Mouse (Mus musculus) CD4-positive, CD25-positive, alpha-beta regulatory T cell, adult 4 months (primary cell): ENCODE data around the gene Sdccag8. TPM values are rescaled to one million over a fixed set of nuclear protein-coding genes. Genes with fewer than 3 reads are reported as not detected.

Experiments used
- ATAC-seq: one replicate; pipeline ENCODE4 v1.8.0; 2017
- polyA plus RNA-seq, 2 experiments: library from polyadenylated mRNA; unstranded; fragments of 100-300 nt; shearing (Covaris generic); gene quantifications; one replicate each; pipeline ENCODE4 v1.2.1; 2017

The Sdccag8 gene
- polyA plus RNA-seq, 2 experiments from 2014 or later, result 25.3 to 25.5 TPM

DNA sequence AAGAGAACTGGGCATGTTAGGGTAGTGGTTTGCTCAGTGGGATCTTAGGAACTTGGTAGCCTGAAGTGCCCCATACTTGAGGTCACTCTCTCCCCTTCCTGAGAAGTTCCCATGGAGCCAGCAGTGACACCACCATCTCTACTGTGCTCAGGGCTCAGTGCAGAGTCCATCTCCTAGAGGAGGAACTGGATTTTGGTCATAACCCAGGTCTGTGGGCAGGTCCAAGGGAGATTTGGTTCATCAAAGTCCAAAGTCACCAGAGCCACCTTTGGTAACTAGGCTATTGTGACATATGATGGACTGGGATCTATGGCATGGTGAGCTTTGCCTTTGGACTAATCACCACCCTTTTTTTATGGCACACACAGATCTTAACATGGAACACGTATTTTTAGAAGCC, 198.9 kb downstream of the Sdccag8 start:
- ATAC-seq, result no peak

DNA sequence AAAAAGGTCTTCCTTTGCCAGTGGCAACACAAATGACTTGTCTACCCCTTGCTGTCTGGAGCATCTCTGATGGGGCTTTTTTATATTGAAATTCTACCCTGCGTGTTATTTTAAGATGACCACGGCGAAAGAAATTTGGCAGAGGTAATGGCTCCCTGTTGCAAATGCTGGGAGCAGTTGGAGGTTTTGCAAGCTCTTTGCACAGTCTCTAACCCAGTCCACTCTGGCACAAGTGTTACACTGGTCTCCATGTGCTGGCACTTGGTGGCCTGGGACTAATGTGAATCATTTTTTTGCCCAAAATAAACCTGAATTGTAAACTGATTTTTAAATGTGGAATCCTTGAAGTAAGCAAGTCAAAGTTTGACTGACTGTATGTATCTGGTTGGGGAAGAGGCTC, 199.3 kb downstream of the Sdccag8 start:
- ATAC-seq, result no peak

DNA sequence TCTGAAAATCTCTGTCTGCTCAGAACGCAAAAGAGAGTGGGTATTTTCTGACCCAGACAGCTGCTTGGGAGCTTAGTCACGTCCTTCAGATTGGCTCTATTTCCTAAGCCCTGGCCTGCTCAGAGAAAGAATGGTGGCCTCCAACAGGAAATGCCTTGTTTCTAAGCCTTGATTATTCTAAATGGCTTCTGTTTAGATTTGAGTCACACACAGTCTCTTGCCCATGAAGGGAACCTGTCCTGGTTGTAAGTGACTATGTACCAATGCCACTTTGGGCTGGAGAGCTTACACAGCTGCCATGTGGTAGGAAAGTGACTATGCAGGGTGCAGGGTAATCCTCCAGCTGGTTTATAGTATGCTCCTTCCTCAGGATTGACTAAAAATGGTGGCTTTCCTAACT, 199.9 kb downstream of the Sdccag8 start:
- no peak for ATAC-seq

DNA sequence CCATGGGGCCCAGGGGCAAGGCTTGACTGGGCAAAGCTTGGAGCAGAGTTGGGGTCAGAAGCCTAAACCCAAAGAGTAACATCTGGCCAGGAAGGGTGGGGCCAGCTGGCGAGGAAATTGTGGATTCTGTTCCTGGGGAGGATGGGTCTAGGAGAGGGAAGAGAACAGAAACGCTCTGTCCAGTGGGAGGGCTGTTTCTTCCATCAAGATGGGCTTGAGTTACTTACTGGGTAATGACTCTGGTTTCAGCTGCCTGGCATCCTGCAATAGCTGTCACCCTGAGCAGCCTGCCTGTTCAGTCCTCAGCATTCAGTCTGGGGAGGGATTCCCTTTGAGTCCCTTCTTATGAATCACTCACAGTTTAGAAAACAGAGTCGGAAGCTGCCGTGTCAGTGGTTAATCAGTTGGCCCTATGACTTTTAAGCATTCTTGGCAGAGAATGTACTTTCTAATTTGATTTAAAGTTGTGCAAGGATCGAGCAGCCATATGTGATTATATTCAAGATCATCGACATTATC, 200.5 kb downstream of the Sdccag8 start:
- no peak for ATAC-seq

DNA sequence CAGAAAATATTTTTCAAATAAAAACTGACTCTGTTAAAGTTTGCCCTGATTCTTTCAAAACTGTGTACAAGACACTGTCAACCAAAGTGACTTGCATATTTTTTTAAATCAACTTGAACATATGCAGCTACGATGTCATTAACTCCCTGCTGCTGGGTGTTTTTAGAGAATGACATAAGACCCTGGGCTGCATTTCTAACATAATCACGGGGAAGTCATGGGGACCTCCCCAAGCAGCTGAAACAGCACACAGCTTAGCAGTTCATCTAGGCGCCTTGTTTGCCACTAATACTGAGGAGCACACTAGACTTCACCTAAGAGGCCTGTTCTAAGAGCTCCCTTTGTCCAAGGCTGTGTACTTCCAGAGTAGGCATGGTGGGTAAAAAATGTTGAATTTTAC, 201.5 kb downstream of the Sdccag8 start:
- no peak for ATAC-seq

DNA sequence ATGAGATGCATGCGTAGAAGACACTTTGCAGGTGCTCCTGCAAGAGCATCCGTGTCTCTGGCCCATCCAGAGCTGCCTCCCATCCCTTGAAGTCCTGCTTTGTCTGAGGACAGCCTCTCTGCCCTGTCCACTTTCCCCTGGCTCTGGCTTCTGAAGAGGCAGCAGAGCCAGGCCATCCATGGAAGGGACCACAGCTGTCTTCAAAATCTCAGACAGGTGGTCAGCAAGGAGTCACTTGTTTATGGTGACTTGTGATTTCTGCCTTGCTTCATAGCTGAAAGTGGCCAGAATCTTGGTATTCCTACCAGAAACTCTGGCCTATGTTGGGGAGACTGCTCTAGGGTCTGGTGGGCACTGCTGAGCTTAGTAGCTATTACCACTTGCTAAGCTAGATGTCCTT, 202.3 kb downstream of the Sdccag8 start:
- ATAC-seq, result no peak

DNA sequence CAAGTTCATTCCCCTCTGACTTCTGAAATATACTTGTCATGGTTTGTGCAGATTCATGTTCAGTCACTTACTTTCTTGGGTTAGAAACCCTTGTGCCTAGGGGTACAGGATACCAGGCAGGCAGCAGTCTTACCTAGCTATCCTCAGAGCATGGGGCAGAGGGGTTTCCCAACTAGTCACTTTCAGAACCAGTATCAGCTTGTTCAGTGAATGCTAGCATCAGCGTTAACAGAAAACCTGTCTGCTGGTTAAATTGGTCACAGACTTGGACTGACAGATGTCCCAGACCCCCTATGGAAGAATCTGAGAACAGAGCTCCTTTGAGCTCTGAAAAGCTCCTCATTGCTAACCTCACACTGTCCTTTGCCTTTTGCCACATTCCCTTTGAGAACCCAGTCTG, 204.3 kb downstream of the Sdccag8 start:
- no peak for ATAC-seq

DNA sequence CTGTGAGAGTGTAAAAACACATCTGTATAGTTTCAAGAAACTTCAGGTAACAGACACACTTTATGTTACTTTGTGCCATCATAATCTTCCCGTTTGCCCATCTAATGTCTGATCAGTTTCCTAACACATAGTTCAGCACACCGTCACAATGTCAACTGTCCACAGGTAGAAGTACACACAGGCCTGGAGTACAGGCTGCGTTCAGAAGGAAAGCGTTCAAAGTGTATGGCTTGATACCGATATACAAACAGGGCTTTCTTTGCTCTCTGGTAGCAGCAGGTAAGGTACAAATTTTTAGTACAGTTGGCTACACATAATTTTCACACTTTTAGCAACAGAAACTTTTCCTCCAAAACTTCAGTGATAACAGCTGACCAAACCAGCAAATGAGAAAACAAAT, 205.2 kb downstream of the Sdccag8 start:
- ATAC-seq, result no peak

DNA sequence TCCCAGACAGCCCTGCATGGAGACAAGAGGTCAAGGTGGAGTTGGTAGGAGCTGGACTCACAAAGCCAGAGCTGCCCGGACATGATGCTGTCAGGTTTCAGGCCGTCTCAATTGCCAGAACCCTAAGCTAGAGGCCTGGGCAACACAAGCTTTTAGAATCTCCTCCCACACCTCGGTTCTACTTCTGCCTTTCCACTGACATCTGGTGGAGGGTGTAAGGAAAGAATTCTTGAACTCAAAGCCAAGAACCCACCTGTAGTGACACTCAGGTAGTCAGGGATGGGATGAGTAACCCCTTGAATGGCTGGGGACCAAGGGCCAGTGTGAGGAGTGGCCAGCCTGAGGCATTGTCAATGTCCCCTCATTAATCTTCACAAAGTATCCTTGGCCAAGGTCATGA, 208.3 kb downstream of the Sdccag8 start:
- ATAC-seq, result no peak

DNA sequence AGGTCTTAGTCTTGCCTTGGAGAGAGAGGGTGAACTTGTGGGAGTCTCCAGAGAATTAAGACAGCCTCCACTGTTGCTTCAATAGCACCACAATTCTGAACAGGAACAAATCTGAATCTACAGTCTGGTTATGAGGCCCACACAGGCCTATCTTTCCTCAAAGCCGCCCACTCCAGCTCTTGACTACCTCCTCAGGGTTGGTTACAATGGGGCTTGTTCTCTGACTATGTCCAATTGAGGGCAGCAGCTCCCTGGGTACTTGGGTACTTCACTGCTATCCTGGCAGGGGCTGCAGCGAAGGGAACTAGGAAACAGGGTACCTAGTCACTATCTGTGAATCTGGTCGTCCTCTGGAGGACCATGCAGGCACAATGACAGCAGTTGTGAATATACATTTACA, 213.2 kb downstream of the Sdccag8 start:
- ATAC-seq, result no peak

DNA sequence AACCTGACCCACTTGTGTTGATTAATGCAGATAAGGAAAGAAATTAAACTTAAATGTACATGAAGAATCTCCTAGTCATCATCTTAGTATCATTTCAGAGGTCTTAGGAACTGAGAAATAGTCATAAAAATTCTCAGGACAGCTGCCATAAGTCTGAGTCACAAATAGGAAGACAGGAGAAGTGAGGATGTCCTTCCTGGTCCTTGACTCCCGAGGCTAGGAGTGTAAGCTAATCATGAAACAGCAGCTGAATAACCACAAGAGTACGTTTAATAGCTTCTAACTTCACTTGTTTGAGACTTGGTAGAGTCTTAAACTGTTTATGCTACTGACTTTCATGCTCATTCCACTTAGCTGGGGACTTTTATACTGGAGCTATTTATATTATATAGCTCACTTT, 214.6 kb downstream of the Sdccag8 start:
- no peak for ATAC-seq

DNA sequence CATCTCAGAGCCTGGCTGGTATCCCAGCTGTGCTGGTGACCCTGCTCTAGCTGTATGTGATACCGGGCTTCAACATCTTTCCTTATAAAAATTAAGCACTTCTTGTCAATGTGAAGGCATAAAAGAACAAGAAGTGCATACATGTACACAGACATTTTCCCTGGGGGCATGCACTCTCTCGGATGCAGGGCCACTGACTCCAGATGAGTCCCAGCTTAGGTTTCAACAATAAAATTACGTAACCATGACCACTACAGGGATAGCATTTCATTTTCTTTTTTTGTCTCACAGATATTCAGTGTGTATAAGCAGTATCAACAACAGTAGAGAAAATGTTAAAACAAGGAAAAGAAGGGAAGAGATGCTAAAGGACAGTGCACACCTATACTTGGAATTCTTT, 216.2 kb downstream of the Sdccag8 start:
- no peak for ATAC-seq

DNA sequence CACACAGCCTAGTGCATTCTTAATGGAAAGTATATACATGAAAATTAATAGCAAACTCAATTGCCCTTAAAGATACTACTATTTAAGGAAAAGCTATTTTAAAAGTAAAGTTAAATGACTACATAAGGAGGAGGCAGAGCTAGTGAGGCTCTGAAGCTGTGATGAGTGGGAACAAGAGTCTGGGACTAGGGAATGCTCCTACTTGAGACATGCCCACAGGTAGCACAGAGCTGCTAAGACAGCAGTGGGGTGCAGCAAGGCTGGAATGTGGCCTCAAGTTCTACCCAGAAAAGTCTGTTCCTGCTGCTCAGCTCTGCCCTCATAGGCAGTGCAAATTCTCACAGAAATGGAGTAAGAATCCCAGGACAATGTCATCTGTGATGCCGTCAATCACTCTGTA, 216.7 kb downstream of the Sdccag8 start:
- no peak for ATAC-seq

DNA sequence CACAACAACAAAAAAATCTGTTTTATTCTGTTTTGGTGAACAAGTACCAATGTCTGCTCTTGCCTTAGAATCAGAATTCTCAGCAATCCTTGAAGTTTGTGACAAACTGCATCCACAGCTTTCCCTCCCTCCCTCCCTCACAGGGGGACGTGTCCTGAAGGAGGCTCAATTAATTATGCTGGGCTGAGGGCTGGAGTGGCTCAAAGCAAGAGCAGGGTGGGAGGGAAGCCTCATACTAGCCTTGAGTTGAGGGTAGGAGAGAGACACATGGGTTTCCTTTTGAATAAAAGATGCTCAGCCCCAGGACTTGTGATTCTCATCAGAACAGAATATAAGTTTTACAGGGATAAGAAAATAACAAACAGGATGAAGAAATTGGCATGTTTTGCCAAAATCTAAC, 217.8 kb downstream of the Sdccag8 start:
- no peak for ATAC-seq

DNA sequence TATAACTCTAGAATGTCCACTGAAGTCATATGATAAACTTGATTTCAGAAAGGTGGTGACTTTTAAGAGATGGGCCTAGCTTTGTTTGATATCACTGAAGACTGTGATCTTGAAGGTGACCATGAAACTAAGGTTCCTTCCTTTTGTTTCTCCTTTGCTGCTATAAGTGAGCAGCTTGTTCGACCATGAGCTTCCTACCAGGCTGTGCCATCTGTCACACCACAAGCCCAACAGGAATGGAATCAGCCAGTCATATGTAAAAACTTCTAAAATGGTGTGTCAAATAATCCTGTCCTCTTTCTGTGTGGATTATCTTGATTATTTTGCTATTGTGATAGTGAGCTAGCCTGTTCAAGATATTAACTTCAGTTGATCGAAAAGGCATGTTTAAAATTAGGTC, 221.0 kb downstream of the Sdccag8 start:
- no peak for ATAC-seq

DNA sequence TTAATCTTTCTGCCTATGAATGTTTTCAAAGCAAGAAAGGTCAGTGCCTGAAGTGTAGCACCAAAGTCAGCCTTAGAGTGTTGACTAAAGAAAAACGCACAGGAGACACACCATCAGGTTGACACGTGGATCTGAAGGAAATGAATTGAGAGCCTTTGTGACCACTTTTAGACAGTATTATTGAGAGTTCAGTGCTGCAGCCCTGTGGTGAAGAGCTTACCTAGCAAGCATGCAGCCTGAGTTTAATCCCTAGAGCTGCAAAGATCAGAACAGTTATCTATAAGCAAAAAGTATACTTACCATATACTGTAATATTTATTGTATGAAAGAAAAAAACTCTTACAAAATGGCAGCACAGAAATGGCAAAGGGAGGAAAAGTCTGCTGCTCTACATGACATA, 223.9 kb downstream of the Sdccag8 start:
- no peak for ATAC-seq

DNA sequence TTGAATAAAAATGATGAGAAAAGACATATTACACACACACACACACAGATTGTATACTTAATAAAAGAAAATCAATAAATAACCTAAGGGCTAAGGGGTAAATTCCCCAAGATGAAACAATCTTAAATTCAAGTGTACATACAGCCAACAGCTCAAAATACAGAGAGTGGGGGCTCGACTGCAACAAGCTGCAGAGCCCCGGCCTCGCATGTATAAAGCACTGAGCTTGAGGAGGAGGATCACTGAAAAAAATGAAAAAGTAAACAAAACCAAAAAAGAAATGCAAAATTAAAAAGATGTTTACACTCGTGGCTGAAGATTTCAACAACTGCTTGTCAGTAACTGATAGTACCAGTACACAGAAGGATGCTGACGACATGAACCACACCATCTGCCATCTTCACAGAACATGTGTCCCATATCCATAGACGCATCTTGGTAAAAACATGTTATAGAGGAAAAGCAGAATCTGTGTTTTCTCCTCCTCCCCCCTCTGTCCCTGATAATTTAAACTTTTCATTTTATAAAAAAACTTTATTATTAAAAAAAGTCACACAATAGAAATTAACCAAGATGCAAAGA, 224.7 kb downstream of the Sdccag8 start:
- ATAC-seq, result no peak

DNA sequence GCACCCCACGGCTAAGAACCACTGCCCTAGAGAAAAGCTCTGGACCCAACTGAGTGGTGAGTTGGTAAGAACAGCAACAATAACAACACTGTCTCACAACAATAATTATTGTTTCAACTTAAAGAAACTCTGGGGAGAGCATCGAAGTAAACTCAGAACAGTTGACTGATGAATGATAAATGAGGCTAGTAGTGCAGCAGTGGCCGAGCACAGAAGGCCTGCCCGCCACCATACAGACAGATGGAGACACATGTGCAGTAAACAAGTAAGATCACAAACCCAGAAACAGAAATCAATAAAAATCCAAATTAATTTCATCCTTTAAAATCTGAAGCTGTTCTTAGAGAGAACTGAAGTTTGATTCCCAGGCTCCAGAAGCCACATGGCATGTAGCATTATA, 225.6 kb downstream of the Sdccag8 start:
- ATAC-seq, result no peak

DNA sequence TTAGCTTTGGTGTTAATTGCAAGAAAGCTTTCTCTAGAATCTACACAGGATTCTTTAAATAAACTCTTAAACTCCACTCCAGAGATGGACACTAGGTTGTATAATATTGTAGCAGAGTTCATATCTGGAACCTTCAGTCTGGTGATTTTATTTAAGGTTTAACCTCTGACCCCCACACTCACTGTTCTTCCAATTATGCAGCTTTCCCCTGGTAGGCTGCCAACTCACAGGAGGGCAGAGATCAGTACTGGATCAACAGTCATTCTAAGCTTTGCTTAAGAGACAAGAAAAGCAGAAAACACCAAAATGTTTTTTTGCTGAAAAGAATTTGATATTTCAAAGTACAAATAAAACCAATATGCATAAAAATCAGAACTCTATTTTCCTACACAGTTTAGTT, 231.4 kb downstream of the Sdccag8 start:
- no peak for ATAC-seq

DNA sequence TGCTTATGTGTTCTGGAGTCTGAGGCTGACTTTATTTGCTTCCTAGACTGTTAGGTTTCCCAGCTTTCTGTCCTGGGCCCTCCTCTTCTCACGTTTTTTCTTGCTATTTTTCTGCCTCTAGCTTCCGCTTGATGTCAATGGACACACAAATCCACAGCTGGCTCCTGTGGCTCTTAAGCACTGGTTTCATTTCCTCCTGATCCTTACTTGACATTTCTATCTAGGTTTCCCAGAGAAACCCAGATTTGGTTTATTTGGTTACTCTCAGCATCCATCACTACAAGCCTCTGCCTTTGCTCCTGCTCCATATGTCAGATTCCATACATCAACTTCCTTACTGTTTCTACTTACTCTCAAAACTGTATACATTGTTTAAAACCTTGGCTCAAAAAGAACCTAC, 232.5 kb downstream of the Sdccag8 start:
- ATAC-seq, result no peak

DNA sequence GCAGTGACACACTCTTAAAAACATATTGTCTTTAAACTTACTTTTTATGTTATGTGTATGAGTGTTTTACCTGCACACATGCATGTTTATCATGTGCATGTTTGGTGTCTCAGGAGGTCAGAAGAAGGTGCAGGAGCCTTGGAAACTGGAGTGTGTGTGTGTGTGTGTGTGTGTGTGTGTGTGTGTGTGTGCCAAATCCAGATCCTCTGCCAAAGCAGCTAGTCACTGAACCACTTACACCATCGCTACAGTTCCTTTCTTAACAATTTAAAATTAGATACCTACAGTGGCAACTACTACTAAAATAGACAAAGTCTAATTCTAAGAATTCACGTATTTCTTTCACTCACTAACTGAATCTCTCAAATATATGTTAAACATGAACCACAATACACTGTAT, 234.3 kb downstream of the Sdccag8 start:
- ATAC-seq, result no peak

DNA sequence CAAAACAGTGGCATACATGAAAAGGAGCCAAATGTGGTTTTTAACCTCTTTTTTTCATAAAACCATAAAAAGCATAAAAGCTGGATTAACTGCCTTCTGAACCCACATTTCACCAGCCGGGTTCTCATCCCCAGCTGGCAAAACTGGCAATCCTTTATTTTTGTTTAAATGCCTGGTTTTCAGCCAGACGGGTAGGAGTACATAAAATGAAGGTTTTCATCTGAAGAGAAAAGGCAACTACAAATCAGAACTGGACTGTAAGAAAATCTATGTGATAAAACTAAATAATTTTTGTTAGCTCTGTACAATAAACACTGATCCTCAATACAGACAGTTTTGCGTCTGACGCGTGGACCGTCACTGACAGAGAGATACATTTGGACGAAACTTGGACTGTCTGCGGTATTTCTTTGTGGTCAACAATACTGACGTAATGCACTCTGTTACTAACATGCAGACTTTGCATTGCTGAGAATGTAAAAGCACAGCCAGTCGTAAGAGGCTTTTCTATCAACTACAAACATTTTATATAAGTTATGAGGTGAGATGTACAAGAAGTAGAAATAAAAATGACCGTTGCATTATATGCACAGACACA, 237.0 kb downstream of the Sdccag8 start:
- no peak for ATAC-seq

DNA sequence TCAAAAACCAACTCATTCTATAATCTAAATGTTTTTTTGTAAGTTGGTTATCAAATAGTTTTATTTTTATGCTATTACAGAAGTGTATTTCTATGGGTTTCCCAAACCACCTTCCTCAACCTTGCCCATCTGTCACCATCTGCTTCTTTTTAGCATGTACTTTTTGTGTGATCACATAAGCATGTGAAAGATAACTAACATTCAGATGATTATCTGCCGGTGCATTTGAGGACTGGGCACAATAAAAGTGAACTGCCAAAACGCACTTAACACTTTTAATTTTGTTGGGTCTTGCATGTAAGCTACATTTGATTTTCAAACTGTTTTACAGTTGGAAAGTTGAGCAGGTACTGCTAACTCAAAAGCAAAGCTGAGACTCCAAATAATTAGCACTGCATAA, 240.4 kb downstream of the Sdccag8 start:
- ATAC-seq, result no peak

DNA sequence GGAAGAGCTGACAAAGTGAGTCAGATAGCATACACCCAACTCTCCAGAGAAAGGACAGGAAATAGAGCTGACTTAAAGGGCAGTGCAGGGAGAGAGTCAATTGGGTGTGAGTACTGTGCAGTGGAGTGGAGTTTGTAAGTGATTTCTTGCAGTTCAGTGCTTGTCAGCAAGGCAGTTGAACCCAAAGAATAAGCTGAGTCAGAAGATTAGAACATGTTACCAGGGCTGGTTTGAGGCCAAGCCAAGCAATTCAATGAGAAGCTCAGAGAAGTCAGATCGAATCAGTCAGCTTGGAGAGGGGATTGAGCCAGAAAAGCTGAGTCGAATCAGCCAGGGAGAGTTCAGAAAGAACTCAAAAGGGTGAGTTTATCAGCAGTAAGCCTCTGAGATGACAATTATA, 247.3 kb downstream of the Sdccag8 start:
- peak; percentile 23 for ATAC-seq

DNA sequence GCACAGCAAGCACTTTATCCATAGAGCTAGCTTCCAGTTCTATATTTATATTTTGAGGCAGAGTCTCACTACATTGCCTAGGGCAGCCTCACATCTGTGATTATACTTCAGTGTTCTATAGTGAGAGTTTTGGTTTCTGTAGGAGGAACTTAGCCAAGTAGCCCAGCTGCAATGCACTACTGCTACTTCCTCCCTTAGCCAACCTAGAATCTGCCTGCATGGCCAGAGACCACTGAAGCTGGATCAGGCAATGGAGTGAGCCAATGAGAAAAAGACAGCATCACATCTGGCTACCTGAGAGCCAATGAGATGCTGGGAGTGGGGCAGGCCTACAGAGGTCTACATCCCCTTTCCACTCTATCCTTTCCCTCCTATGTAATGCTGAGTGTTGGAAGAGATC, 251.3 kb downstream of the Sdccag8 start:
- no peak for ATAC-seq
